Mouse (Mus musculus) layer of hippocampus, adult 2 months (tissue): ENCODE results near the gene Hacd2. TPM values are rescaled to one million over a fixed set of nuclear protein-coding genes. Genes with fewer than 3 reads are reported as not detected.

Source experiments
- DNase-seq, 2 experiments: peaks; one replicate each; pipeline ENCODE4 v3.0.0; 2022; ENCODE audit warnings: low spot score in 2 of 2
- H3K27ac ChIP-seq: fragments of 200-600 bp; 2 replicates; pipeline ENCODE4 v1.8.1; 2022
- H3K4me3 ChIP-seq: fragments of 200-600 bp; 2 replicates; pipeline ENCODE4 v1.8.1; 2022; ENCODE audit warnings: mild to moderate bottlenecking
- CTCF ChIP-seq: fragments of 200-600 bp; conservative IDR thresholded peaks from 2 replicates; pipeline ENCODE4 v1.8.1; 2022; ENCODE audit warnings: antibody characterized with exemption, mild to moderate bottlenecking, moderate library complexity
- total RNA-seq, 2 experiments: library from RNA; stranded (reverse); gene quantifications; 2 replicates each; pipeline ENCODE4 v1.2.3; 2021

The Hacd2 gene
- total RNA-seq, 2 experiments from 2014 or later: 32.7 to 41.7 TPM

GRCm38 (mm10) chr16:35047272-35047969, 25.2 kb downstream of the Hacd2 start:
- no peak overlapping the region for H3K4me3 ChIP-seq
- TF ChIP-seq CTCF: no peak
- no peak for DNase-seq
- H3K27ac ChIP-seq: no peak overlapping the region

- no peak for DNase-seq
- no peak for TF ChIP-seq CTCF
- H3K27ac ChIP-seq: no peak overlapping the region
- H3K4me3 ChIP-seq: no peak overlapping the region
These were observed 28.8 kb downstream of the Hacd2 start for GRCm38 (mm10) chr16:35051066-35051465.

- no peak for DNase-seq
These were observed 30.0 kb downstream of the Hacd2 start for GRCm38 (mm10) chr16:35052191-35052590.

GRCm38 (mm10) chr16:35054432-35055193, 32.4 kb downstream of the Hacd2 start:
- Histone ChIP-seq H3K27ac (no peak overlapping the region), H3K4me3 (no peak overlapping the region)
- no peak for TF ChIP-seq CTCF
- no peak for DNase-seq

More at GRCm38 (mm10) chr16:35052191-35052590, 30.0 kb downstream of the Hacd2 start:
- TF ChIP-seq CTCF: no peak
- Histone ChIP-seq H3K4me3 (no peak overlapping the region), H3K27ac (no peak overlapping the region)

- no peak for TF ChIP-seq CTCF
- H3K27ac ChIP-seq: no peak overlapping the region
- H3K4me3 ChIP-seq: no peak overlapping the region
- no peak for DNase-seq
These were observed 32.9 kb downstream of the Hacd2 start for GRCm38 (mm10) chr16:35055194-35055506.

- Histone ChIP-seq H3K4me3 (no peak overlapping the region), H3K27ac (no peak overlapping the region)
- no peak for TF ChIP-seq CTCF
- DNase-seq: no peak
These were observed 33.6 kb downstream of the Hacd2 start for GRCm38 (mm10) chr16:35055861-35056260.

- Histone ChIP-seq H3K4me3 (no peak overlapping the region), H3K27ac (no peak overlapping the region)
- peak; percentile 54 to 55 for DNase-seq
- peak; percentile 86 for TF ChIP-seq CTCF
These were observed 34.1 kb downstream of the Hacd2 start for GRCm38 (mm10) chr16:35056306-35056705.

- Histone ChIP-seq H3K27ac (no peak overlapping the region), H3K4me3 (no peak overlapping the region)
- DNase-seq: no peak
- TF ChIP-seq CTCF: no peak
These were observed 34.6 kb downstream of the Hacd2 start for GRCm38 (mm10) chr16:35056786-35057185.

GRCm38 (mm10) chr16:35061017-35061416, 38.8 kb downstream of the Hacd2 start:
- Histone ChIP-seq H3K27ac (no peak overlapping the region), H3K4me3 (no peak overlapping the region)
- peak; percentile 80 for TF ChIP-seq CTCF
- peak; percentile 21 to 53 for DNase-seq

- TF ChIP-seq CTCF: no peak
- Histone ChIP-seq H3K4me3 (no peak overlapping the region), H3K27ac (no peak overlapping the region)
- no peak for DNase-seq
These were observed 43.5 kb downstream of the Hacd2 start for GRCm38 (mm10) chr16:35065724-35066123.

GRCm38 (mm10) chr16:35067095-35067494, 44.9 kb downstream of the Hacd2 start:
- DNase-seq: no peak
- Histone ChIP-seq H3K4me3 (no peak overlapping the region), H3K27ac (no peak overlapping the region)
- no peak for TF ChIP-seq CTCF

- no peak overlapping the region for H3K27ac ChIP-seq
- no peak overlapping the region for H3K4me3 ChIP-seq
- DNase-seq: no peak
- no peak for TF ChIP-seq CTCF
These were observed 45.4 kb downstream of the Hacd2 start for GRCm38 (mm10) chr16:35067631-35068030.

GRCm38 (mm10) chr16:35068886-35069285, 46.7 kb downstream of the Hacd2 start:
- no peak for TF ChIP-seq CTCF
- H3K4me3 ChIP-seq: no peak overlapping the region
- no peak for DNase-seq
- H3K27ac ChIP-seq: no peak overlapping the region

GRCm38 (mm10) chr16:35074436-35074835, 52.2 kb downstream of the Hacd2 start:
- Histone ChIP-seq H3K4me3 (no peak overlapping the region), H3K27ac (no peak overlapping the region)
- TF ChIP-seq CTCF: no peak
- no peak for DNase-seq
